Mouse (Mus musculus) liver, embryonic 11.5 days (tissue): ENCODE data around the gene Anapc1. TPM values are rescaled to one million over a fixed set of nuclear protein-coding genes. Genes with fewer than 3 reads are reported as not detected.
A peak's percentile ranks its signal among the peaks of the same experiment; 100 is the strongest.
"Not testable (repeated sequence)": the region's sequence is repeated elsewhere in the genome, so short reads cannot be mapped to it uniquely, and the experiment has no call there.

Experiments used
- ATAC-seq: fragments of 200-750 bp; cut with Nextera tagmentation; replicated peaks from 2 replicates; pipeline ENCODE4 v1.8.0; 2017; ENCODE audit warnings: moderate number of reproducible peaks, mild to moderate bottlenecking, moderate TSS enrichment, moderate library complexity; ENCODE audit not compliant: low FRiP score
- DNase-seq: peaks from one replicate; pipeline ENCODE4 v3.0.0-alpha.2; 2017; ENCODE audit warnings: low spot score
- H3K27ac ChIP-seq: fragments of 300-500 bp; sonication (generic); 2 replicates; pipeline ENCODE4 v1.5.1; 2014; ENCODE audit warnings: mild to moderate bottlenecking, low read depth, low read length, control low read depth
- H3K27me3 ChIP-seq: fragments of 300-500 bp; sonication (generic); replicated peaks from 2 replicates; pipeline ENCODE4 v1.6.1; 2014; ENCODE audit warnings: low read length, mixed read lengths; ENCODE audit not compliant: control insufficient read depth, insufficient read depth
- H3K36me3 ChIP-seq: fragments of 300-500 bp; sonication (generic); 2 replicates; pipeline ENCODE4 v1.6.1; 2014; ENCODE audit warnings: mild to moderate bottlenecking, low read length, moderate library complexity, mixed read lengths; ENCODE audit not compliant: control insufficient read depth, insufficient read depth
- H3K4me1 ChIP-seq: fragments of 300-500 bp; sonication (generic); replicated peaks from 2 replicates; pipeline ENCODE4 v1.6.1; 2014; ENCODE audit warnings: low read length, mixed read lengths; ENCODE audit not compliant: control insufficient read depth, insufficient read depth
- H3K4me2 ChIP-seq: fragments of 300-500 bp; sonication (generic); 2 replicates; pipeline ENCODE4 v1.6.1; 2014; ENCODE audit warnings: mild to moderate bottlenecking, control low read depth, moderate library complexity
- H3K4me3 ChIP-seq: fragments of 300-500 bp; sonication (generic); 2 replicates; pipeline ENCODE4 v1.5.1; 2014; ENCODE audit warnings: low read depth, low read length, control low read depth
- H3K9ac ChIP-seq: fragments of 300-500 bp; sonication (generic); 2 replicates; pipeline ENCODE4 v1.6.1; 2014; ENCODE audit warnings: low read depth, low read length, control low read depth
- H3K9me3 ChIP-seq: fragments of 300-500 bp; sonication (generic); 2 replicates; pipeline ENCODE4 v1.6.1; 2016; ENCODE audit warnings: low read length, inconsistent platforms, mixed read lengths; ENCODE audit not compliant: control insufficient read depth
- WGBS: fragments of 180-500 bp; shearing (Covaris S2); extraction: QIAGEN DNeasy Blood & Tissue Kit; methylation state at CpG from one replicate; pipeline ENCODE4 v1.1.7; 2014; 5-methylcytosine and 5-hydroxymethylcytosine counted together
- polyA plus RNA-seq: library from polyadenylated mRNA; unstranded; fragments of >200 nt; fragmentation: Nextera tagmentation; extraction: Ambion mirVana; gene quantifications from 2 replicates; pipeline ENCODE4 v1.2.1, GENCODE M21; 2014

The Anapc1 gene
- polyA plus RNA-seq, 1 experiment from 2014 or later, result 88.6 TPM

- Histone ChIP-seq H3K9ac (peak overlapping the region; percentile 69), H3K36me3 (no peaks in the 10 kb centered on the region), H3K4me1 (no peaks in the 10 kb centered on the region; the same call in 1 of the 2 replicates), H3K9me3 (no peaks in the 10 kb centered on the region), H3K27me3 (peaks cover 23% of the 10 kb centered on the region), H3K27ac (peak overlapping the region; percentile 32; the same call in 1 of the 2 replicates), H3K4me3 (peak overlapping the region; percentile 68), H3K4me2 (peak overlapping the region; percentile 84)
- ATAC-seq, result no peak
- 3% methylated on average over 24 of the region's 24 CpGs for WGBS
- DNase-seq, result peak; percentile 45
These were observed 12.2 kb upstream of the Anapc1 start for GRCm38 (mm10) chr2:128699201-128699885.

DNA sequence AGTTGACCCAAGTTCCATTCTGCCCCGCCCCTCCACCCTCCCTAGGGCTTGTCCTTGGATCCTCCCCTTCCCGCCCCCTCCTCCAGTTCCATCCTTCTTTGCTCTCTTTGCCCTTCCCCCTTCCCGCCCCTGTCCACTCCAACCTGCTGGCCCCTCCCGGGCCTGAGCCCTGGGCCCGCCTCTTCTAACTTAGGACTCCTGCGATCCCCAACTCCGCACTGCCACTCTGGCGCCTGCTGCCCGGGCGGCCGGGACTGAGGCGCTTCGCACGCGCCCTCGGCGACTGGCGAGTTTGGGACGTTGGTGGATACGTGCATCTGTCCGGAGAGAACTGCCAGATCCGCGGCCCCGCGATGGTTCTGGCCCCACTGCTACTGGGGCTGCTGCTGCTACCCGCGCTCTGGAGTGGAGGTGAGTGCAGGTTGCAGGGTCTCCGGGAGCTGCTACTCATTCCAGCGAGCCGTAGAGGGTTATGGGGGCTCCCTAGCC lies 11.5 kb upstream of the Anapc1 start, which contains the start of gene Mertk:
TSS of gene Mertk (plus strand) at position 264 of the 489 bp plus-strand sequence.
- Histone ChIP-seq H3K4me1 (no peaks in the 10 kb centered on the region; the same call in 1 of the 2 replicates), H3K9me3 (no peaks in the 10 kb centered on the region), H3K36me3 (no peaks in the 10 kb centered on the region), H3K4me2 (peak within 1 kb of the TSS; percentile 84), H3K4me3 (peak within 1 kb of the TSS; percentile 68), H3K27ac (peak within 1 kb of the TSS; percentile 32; the same call in 1 of the 2 replicates), H3K9ac (peak within 1 kb of the TSS; percentile 69), H3K27me3 (peaks cover 23% of the 10 kb centered on the region)
- peak; percentile 78 for ATAC-seq
- under 1% methylated on average over 30 of the region's 30 CpGs for WGBS
- DNase-seq, result peak; percentile 78

GRCm38 (mm10) chr2:128698140-128698692 lies 11.0 kb upstream of the Anapc1 start:
- ATAC-seq (peak; percentile 75), DNase-seq (peak; percentile 77)
- H3K4me1 ChIP-seq, result no peaks in the 10 kb centered on the region; the same call in 1 of the 2 replicates
- peak overlapping the region; percentile 84 for H3K4me2 ChIP-seq
- H3K27me3 ChIP-seq, result peaks cover 23% of the 10 kb centered on the region
- no peaks in the 10 kb centered on the region for H3K36me3 ChIP-seq
- peak overlapping the region; percentile 68 for H3K4me3 ChIP-seq
- WGBS, result under 1% methylated on average over 14 of the region's 14 CpGs
- no peaks in the 10 kb centered on the region for H3K9me3 ChIP-seq
- no peak overlapping the region for H3K27ac ChIP-seq
- H3K9ac ChIP-seq, result peak overlapping the region; percentile 69; the same call in 1 of the 2 replicates

DNA sequence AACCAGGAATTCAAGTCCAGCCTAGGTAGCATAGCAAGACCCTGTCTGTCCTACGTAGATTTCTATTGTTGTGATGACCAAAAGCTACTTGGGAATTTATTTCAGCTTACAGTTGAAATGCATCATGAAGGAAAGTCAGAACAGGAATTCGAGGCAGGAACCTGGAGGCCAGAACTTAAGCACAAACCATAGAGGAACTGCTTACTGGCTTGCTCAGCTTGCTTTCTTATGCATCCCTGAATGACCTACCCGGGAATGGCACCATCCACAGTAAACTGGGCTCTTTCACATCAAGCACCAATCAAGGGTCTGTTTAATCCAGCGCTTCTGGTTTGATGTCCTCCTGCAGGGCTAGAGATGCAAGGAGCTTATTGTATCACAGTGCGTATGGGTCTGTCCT lies 10.4 kb upstream of the Anapc1 start:
- Histone ChIP-seq H3K4me1 (no peaks in the 10 kb centered on the region; the same call in 1 of the 2 replicates), H3K9me3 (no peaks in the 10 kb centered on the region), H3K27me3 (peaks cover 23% of the 10 kb centered on the region), H3K4me3 (no peak overlapping the region), H3K36me3 (no peaks in the 10 kb centered on the region), H3K4me2 (peak overlapping the region; percentile 84; the same call in 1 of the 2 replicates), H3K9ac (no peak overlapping the region), H3K27ac (no peak overlapping the region)
- ATAC-seq (no peak), DNase-seq (no peak)
- WGBS, result 62% methylated on average over 5 of the region's 5 CpGs

DNA sequence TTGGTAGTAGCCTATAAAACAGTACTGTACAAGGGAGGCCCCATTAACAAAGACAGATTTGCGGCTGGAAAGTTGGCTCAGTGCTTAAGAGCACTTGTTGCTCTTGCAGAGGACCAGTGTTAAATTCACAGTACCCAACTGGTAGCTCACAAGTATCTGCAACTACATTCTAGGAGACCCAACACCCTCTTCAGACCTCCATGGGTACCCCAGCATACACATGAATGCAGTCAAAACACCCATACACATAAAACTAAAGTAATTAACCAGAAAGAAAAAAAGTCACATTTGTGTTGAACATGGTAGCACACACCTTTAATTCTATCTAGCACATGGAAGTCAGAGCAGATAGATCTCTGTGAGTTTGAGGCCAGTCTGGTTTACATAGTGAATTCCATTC lies 9.9 kb upstream of the Anapc1 start:
- no peak for DNase-seq
- no peak for ATAC-seq
- H3K9ac ChIP-seq, result no peak overlapping the region
- H3K4me1 ChIP-seq, result no peaks in the 10 kb centered on the region; the same call in 1 of the 2 replicates
- 89% methylated on average over 1 of the region's 1 CpGs for WGBS
- no peaks in the 10 kb centered on the region for H3K36me3 ChIP-seq
- no peaks in the 10 kb centered on the region for H3K9me3 ChIP-seq
- H3K4me2 ChIP-seq, result no peak overlapping the region
- H3K27ac ChIP-seq, result no peak overlapping the region
- H3K4me3 ChIP-seq, result no peak overlapping the region
- peaks cover 23% of the 10 kb centered on the region for H3K27me3 ChIP-seq

DNA sequence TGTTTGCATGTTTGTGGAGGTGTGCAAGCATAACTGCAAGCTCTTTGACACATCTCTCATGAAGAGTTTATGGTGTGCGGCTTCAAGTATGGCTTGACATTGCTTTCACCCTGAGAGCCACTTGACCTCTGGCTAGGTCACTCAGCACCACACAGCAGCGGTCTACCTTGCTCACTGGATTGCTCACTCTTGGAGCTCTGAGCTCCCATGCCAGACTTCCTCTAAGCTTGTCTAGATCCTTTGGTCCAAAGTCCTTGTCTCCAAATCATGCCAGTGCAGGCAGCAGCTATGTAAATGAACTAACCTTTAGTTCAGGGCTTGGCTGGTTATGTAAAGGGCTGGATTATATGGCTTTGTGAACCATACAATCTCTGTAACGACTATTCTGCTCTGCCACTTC lies 9.2 kb upstream of the Anapc1 start:
- no peaks in the 10 kb centered on the region for H3K9me3 ChIP-seq
- no peaks in the 10 kb centered on the region for H3K36me3 ChIP-seq
- H3K4me2 ChIP-seq, result no peak overlapping the region
- no peak for DNase-seq
- no peak for ATAC-seq
- WGBS, result 73% methylated on average over 3 of the region's 3 CpGs
- H3K9ac ChIP-seq, result no peak overlapping the region
- no peak overlapping the region for H3K4me3 ChIP-seq
- H3K27me3 ChIP-seq, result peaks cover 23% of the 10 kb centered on the region
- H3K27ac ChIP-seq, result no peak overlapping the region
- H3K4me1 ChIP-seq, result no peaks in the 10 kb centered on the region; the same call in 1 of the 2 replicates

- Histone ChIP-seq H3K27me3 (peaks cover 19% of the 10 kb centered on the region), H3K4me2 (no peak overlapping the region), H3K9me3 (no peaks in the 10 kb centered on the region), H3K9ac (no peak overlapping the region), H3K27ac (no peak overlapping the region), H3K36me3 (no peaks in the 10 kb centered on the region), H3K4me3 (no peak overlapping the region), H3K4me1 (no peaks in the 10 kb centered on the region; the same call in 1 of the 2 replicates)
- DNase-seq (no peak), ATAC-seq (no peak)
These were observed 7.4 kb upstream of the Anapc1 start for GRCm38 (mm10) chr2:128694548-128694947.

DNA sequence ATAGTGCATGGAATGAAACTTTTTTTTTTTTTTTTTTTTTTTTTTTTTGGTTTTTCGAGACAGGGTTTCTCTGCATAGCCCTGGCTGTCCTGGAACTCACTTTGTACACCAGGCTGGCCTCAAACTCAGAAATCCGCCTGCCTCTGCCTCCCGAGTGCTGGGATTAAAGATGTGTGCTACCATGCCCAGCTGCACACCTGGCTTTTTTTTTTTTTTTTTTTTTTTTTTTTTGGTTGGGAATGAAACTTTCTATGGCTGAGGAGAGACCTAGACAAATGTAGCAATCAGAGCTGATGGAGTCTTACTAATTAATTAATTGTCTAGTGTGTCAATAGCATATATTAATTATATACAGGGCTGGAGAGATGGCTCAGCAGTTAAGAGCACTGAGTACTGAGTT lies 6.6 kb upstream of the Anapc1 start:
- H3K9ac ChIP-seq, H3K4me1 ChIP-seq, H3K9me3 ChIP-seq, H3K36me3 ChIP-seq, DNase-seq, H3K4me2 ChIP-seq, H3K4me3 ChIP-seq, ATAC-seq, H3K27ac ChIP-seq: not testable (repeated sequence)
- WGBS, result 89% methylated on average over 2 of the region's 3 CpGs
- peaks cover 12% of the 10 kb centered on the region for H3K27me3 ChIP-seq
